Mouse (Mus musculus) hindbrain, embryonic 12.5 days (tissue): ENCODE data around the gene Tapbp. TPM values are rescaled to one million over a fixed set of nuclear protein-coding genes. Genes with fewer than 3 reads are reported as not detected.

Experiments used
- ATAC-seq: fragments of 200-750 bp; cut with Nextera tagmentation; 2 replicates; pipeline ENCODE4 v1.8.0; 2017; ENCODE audit warnings: moderate TSS enrichment; ENCODE audit not compliant: low FRiP score
- H3K27ac ChIP-seq: fragments of 300-500 bp; sonication (generic); 2 replicates; pipeline ENCODE4 v1.5.1; 2016; ENCODE audit warnings: mild to moderate bottlenecking
- H3K27me3 ChIP-seq: fragments of 300-500 bp; sonication (generic); 2 replicates; pipeline ENCODE4 v1.6.1; 2016; ENCODE audit warnings: mild to moderate bottlenecking
- H3K36me3 ChIP-seq: fragments of 300-500 bp; sonication (generic); 2 replicates; pipeline ENCODE4 v1.6.1; 2016; ENCODE audit warnings: mild to moderate bottlenecking
- H3K4me1 ChIP-seq: fragments of 300-500 bp; sonication (generic); 2 replicates; pipeline ENCODE4 v1.6.1; 2016
- H3K4me2 ChIP-seq: fragments of 300-500 bp; sonication (generic); replicated peaks from 2 replicates; pipeline ENCODE4 v1.6.1; 2016; ENCODE audit warnings: mild to moderate bottlenecking
- H3K4me3 ChIP-seq: fragments of 300-500 bp; sonication (generic); 2 replicates; pipeline ENCODE4 v1.5.1; 2016; ENCODE audit warnings: mild to moderate bottlenecking
- H3K9ac ChIP-seq: fragments of 300-500 bp; sonication (generic); 2 replicates; pipeline ENCODE4 v1.6.1; 2016; ENCODE audit warnings: mild to moderate bottlenecking, moderate library complexity
- H3K9me3 ChIP-seq: fragments of 300-500 bp; sonication (generic); replicated peaks from 2 replicates; pipeline ENCODE4 v1.6.1; 2016; ENCODE audit warnings: mild to moderate bottlenecking
- WGBS: fragments of 180-500 bp; shearing (Covaris S2); methylation state at CpG from one replicate; pipeline ENCODE4 v1.1.7; 2016; 5-methylcytosine and 5-hydroxymethylcytosine counted together
- polyA plus RNA-seq: library from polyadenylated mRNA; unstranded; fragments of >200 nt; fragmentation: Nextera tagmentation; extraction: Ambion mirVana; gene quantifications from 2 replicates; pipeline ENCODE4 v1.2.1, GENCODE M21; 2016

Gene Tapbp
- polyA plus RNA-seq, 1 experiment from 2014 or later: 27.6 TPM

DNA sequence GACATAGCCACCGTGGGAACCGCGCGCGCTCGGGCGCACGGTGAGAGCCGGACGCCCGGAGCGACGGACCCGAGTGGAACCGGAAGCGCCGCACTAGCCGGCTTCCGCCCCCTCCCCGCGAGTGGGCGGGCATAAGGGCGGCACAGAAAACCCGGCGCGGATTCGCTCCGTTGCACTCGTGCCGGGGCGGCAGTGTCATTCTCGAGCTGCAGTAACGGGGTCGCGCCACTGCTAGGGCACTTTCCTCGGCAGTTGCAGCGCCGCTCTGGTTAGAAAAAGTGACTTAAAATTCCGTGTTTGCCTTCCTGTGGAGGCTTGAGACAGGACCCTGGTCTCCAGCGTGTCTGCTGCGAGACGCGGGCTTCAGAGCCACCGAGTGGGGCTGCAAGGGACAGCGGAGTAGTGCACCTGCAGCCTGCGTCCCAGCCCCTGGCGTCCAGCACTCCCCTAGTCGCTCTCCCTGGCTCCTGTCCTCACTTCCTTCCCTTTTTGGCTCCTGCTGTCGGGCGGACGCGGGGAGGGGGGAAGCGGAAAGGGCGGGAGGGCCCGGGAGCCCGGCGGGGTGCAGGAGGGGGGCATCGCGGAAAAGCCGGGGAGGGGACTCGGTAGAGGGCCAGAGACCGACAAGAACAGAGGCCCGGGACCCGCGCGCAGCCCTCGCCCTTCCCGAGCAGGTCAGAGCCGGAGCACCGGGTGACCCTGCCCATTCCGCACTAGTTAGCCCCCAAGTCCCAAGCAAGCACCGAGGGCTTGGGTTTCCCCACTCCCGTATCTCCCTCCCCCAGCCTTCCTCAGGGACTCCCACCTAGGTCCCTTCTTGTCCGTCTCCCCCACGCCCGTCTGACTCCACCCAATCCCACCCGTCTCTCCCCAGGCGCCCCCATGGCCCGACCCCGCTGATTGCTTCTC lies 13.9 kb downstream of the Tapbp start, which contains the start of gene Rgl2:
Rgl2 (plus strand) TSS at position 173 of the 909 bp plus-strand sequence.
- Histone ChIP-seq H3K4me2 (peak within 1 kb of the TSS; percentile 98), H3K4me3 (peak within 1 kb of the TSS; percentile 87), H3K4me1 (peaks cover 25% of the 10 kb centered on the region), H3K27me3 (no peaks in the 10 kb centered on the region), H3K9ac (peak within 1 kb of the TSS; percentile 94), H3K36me3 (peaks cover 36% of the 10 kb centered on the region), H3K27ac (peak within 1 kb of the TSS; percentile 96), H3K9me3 (no peaks in the 10 kb centered on the region)
- peak; percentile 80 for ATAC-seq
- under 1% methylated on average over 77 of the region's 80 CpGs for WGBS

DNA sequence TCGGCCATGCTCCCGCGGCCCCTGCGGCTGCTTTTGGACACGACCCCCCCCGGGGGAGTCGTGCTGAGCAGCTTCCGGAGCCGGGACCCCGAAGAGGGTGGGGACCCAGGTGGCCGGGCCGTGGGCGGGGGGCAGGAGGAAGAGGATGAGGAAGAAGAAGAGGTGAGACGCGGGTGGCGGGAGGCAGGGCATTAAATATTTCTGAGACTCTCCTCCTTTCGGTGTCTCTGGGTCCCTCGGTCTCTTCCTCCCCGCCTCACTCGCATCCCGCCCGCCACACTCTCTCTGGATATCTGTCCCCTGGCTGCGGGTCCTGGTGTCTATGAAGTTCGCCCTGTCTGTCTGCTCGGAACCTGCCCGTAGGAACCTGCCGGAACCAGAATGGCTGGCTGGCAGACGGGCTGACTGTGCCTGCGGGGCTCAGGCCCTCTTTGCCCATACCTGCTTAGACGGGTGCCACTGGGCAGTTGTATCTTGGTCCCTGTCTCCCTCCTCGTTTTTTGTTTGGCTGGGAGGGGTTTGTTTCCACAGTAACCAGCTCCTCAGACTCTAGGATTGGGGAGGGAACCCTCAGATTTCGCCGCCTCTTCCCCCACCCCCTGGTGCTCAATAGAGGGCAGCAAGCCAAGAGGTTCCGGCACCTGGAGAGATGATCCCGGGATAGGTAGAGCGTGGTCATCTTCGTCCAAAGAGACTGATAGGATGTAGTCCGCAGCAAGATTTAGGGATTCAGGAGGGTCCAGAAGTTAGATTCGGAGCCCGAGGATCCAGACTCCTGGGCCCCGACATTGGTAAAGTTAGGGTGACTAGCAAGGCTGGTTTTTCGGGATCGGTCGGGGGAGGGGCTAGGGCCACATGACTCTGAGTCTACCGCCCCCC lies 14.8 kb downstream of the Tapbp start:
- Histone ChIP-seq H3K27me3 (no peaks in the 10 kb centered on the region), H3K4me2 (peak overlapping the region; percentile 98), H3K36me3 (peaks cover 41% of the 10 kb centered on the region), H3K27ac (peak overlapping the region; percentile 96), H3K9ac (peak overlapping the region; percentile 94), H3K4me1 (peaks cover 25% of the 10 kb centered on the region), H3K4me3 (peak overlapping the region; percentile 87), H3K9me3 (no peaks in the 10 kb centered on the region)
- ATAC-seq: 0 out of 2 replicates have a peak, but pooled peaks have one; percentile 8
- under 1% methylated on average over 44 of the region's 45 CpGs for WGBS

DNA sequence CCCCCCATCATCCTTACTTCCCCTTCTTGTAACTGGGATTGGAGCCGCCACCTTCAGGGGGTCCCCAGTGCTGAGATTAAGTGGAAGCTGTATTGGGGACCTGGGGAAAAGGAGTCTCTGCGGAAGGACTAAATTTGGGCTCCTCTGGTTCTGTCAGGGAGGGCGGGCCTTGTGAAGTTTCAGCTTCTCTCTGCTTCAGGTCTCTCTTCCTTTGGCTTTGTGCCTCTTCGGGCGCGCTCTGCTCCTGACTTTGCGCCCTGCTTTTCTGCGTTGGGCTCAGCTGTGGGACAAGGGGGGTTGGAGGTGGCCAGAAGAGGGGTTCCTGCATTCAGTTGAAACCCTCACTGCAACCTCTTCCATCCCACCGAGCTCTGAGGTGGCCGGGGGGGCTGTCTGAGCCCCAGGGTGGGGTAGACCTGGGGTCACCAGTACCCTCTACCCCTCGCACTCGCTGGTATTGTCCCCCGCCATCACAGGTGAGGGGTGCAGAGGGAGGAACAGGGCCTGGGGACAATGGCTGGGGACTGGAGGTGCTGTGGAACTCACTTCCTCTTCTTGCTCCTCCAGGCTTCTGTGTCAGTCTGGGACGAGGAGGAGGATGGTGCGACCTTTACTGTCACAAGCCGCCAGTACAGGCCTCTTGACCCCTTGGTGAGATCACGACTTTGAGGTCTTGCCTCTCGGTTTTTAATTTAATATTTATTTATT lies 15.6 kb downstream of the Tapbp start:
- Histone ChIP-seq H3K9me3 (no peaks in the 10 kb centered on the region), H3K4me1 (peaks cover 25% of the 10 kb centered on the region), H3K27ac (no peak overlapping the region), H3K27me3 (no peaks in the 10 kb centered on the region), H3K36me3 (peaks cover 40% of the 10 kb centered on the region), H3K4me3 (peak overlapping the region; percentile 87), H3K9ac (peak overlapping the region; percentile 94), H3K4me2 (peak overlapping the region; percentile 98)
- WGBS: 40% methylated on average over 18 of the region's 18 CpGs
- no peak for ATAC-seq

DNA sequence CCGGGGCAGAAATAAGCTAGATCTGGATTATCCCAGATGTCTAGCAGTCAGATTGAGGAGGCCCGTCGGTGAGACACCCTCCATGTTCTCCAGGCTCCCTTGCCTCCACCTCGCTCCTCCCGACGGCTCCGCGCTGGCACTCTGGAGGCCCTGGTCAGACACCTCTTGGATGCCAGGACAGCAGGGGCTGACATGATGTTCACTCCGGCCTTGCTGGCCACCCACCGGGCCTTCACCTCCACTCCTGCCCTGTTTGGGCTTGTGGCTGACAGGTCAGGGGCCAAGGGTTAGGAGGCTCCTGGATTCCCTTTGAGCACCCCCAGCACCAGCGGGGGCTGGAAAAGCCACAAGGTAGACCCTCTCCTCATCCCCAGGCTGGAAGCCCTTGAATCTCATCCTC lies 16.2 kb downstream of the Tapbp start:
- H3K4me2 ChIP-seq: no peak overlapping the region
- H3K36me3 ChIP-seq: peaks cover 42% of the 10 kb centered on the region
- no peak overlapping the region for H3K4me3 ChIP-seq
- no peak for ATAC-seq
- WGBS: 89% methylated on average over 11 of the region's 11 CpGs
- H3K9me3 ChIP-seq: no peaks in the 10 kb centered on the region
- no peak overlapping the region for H3K27ac ChIP-seq
- H3K27me3 ChIP-seq: no peaks in the 10 kb centered on the region
- H3K4me1 ChIP-seq: peaks cover 25% of the 10 kb centered on the region
- no peak overlapping the region for H3K9ac ChIP-seq

DNA sequence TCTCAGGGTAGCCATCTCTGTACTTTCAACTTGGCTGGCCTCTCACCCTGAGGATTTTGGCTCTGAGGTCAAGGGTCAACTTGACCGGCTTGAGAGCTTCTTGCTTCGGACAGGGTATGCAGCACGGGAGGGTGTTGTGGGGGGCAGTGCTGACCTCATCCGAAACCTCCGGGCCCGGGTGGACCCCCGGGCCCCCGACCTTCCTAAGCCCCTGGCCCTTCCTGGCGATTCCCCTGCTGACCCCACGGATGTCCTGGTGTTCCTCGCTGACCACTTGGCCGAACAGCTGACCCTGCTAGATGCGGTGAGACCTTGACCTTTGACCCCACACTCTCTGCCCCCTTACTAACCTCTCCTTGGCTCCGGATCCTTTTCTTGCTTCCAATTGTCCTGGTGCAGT lies 16.7 kb downstream of the Tapbp start:
- Histone ChIP-seq H3K4me3 (no peak overlapping the region), H3K9me3 (no peaks in the 10 kb centered on the region), H3K36me3 (peaks cover 47% of the 10 kb centered on the region), H3K27me3 (no peaks in the 10 kb centered on the region), H3K27ac (no peak overlapping the region), H3K9ac (no peak overlapping the region), H3K4me2 (no peak overlapping the region), H3K4me1 (peaks cover 24% of the 10 kb centered on the region)
- no peak for ATAC-seq
- WGBS: 85% methylated on average over 14 of the region's 14 CpGs

DNA sequence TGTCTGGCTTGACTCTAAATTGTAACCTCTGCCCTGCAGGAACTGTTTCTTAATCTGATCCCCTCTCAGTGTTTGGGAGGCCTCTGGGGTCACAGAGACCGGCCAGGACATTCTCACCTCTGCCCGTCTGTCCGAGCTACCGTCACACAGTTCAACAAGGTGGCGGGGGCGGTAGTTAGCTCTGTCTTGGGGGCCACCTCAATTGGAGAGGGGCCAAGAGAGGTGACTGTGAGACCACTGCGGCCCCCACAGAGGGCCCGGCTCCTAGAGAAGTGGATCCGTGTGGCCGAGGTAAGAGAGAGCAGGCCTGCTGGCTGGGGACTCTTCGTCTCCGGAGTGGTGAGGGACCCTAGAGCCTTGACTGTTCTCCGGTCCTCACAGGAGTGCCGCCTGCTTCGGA lies 17.3 kb downstream of the Tapbp start:
- H3K9me3 ChIP-seq: no peaks in the 10 kb centered on the region
- H3K9ac ChIP-seq: no peak overlapping the region
- H3K4me3 ChIP-seq: no peak overlapping the region
- H3K27me3 ChIP-seq: no peaks in the 10 kb centered on the region
- H3K4me1 ChIP-seq: peaks cover 19% of the 10 kb centered on the region
- H3K27ac ChIP-seq: no peak overlapping the region
- no peak overlapping the region for H3K4me2 ChIP-seq
- 92% methylated on average over 15 of the region's 15 CpGs for WGBS
- peaks cover 49% of the 10 kb centered on the region for H3K36me3 ChIP-seq
- ATAC-seq: no peak

DNA sequence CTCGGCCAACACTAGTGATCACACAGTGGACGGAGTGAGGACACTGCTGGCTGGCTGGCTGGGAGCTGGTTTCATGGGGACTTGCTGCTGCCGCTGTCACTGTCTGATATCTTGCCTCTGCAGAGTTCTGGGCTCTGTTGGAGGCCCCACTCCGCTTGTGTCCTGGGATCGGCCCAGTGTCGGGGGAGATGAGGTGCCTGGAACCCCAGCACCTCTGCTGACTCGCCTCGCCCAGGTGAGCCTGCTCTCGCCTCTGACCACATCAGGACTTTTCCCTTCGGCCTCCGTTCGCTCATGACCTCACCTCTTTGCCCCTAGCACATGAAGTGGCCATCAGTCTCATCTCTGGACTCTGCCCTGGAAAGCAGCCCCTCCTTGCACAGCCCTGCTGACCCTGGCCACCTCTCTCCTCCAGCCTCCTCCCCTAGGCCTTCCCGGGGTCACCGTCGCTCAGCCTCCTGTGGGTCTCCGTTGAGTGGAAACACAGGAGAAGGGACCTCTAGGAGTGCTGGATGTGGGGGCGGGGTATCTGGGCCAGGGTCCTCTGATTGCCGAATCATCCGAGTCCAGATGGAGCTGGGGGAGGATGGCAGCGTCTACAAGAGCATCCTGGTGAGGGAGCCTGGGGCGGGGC lies 19.8 kb downstream of the Tapbp start:
- Histone ChIP-seq H3K4me2 (no peak overlapping the region), H3K27me3 (no peaks in the 10 kb centered on the region), H3K4me1 (peaks cover 21% of the 10 kb centered on the region), H3K36me3 (peaks cover 56% of the 10 kb centered on the region), H3K9ac (no peak overlapping the region), H3K9me3 (no peaks in the 10 kb centered on the region), H3K27ac (no peak overlapping the region), H3K4me3 (no peak overlapping the region)
- no peak for ATAC-seq
- WGBS: 89% methylated on average over 21 of the region's 21 CpGs

DNA sequence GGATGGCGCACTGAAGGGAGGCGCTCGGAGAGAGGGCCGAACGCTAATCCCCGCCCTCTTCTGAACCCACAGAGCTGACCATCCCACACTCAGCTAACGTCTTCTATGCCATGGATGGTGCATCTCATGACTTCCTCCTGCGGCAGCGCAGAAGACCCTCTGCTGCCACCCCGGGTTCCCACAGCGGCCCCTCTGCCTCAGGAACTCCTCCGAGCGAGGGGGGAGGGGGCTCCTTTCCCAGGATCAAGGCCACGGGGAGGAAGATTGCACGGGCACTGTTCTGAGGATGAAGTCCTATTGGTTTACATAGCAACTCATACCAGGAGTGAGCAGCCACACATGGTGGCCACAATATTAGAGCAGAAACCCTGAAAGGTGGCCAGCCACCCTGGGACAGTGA lies 21.3 kb downstream of the Tapbp start:
- no peak overlapping the region for H3K27ac ChIP-seq
- no peak overlapping the region for H3K4me2 ChIP-seq
- H3K27me3 ChIP-seq: no peaks in the 10 kb centered on the region
- peaks cover 54% of the 10 kb centered on the region for H3K36me3 ChIP-seq
- no peak for ATAC-seq
- H3K9me3 ChIP-seq: no peaks in the 10 kb centered on the region
- peaks cover 22% of the 10 kb centered on the region for H3K4me1 ChIP-seq
- no peak overlapping the region; the same call in 1 of the 2 replicates for H3K9ac ChIP-seq
- H3K4me3 ChIP-seq: 0 out of 2 replicates have a peak overlapping the region, but pooled peaks have one; percentile 1
- 82% methylated on average over 15 of the region's 15 CpGs for WGBS

DNA sequence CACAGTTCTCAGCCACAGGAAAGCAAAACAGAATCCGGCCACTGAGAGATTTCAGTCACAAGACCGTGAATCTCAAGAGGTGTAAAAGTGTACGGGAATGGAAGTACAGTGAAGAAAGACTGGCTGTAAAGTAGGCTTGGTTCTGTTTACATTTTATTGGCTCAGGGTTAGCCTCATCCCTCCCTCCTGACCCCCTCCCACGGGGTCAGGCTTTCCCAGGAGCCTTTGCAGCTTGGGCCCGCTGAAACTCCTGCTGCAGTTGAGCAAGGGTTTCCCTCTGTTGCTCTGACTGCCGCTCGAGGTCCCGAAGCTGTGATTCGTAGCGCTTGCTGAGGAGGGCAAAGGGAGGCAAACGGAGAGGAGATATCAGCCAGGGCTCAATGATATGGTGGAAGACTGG lies 23.1 kb downstream of the Tapbp start:
- peak overlapping the region; percentile 84; the same call in 1 of the 2 replicates for H3K4me3 ChIP-seq
- H3K9ac ChIP-seq: no peak overlapping the region
- no peaks in the 10 kb centered on the region for H3K9me3 ChIP-seq
- no peak overlapping the region for H3K27ac ChIP-seq
- ATAC-seq: no peak
- WGBS: 82% methylated on average over 11 of the region's 11 CpGs
- H3K27me3 ChIP-seq: no peaks in the 10 kb centered on the region
- H3K36me3 ChIP-seq: peaks cover 49% of the 10 kb centered on the region
- peaks cover 23% of the 10 kb centered on the region for H3K4me1 ChIP-seq
- peak overlapping the region; percentile 97; the same call in 1 of the 2 replicates for H3K4me2 ChIP-seq

DNA sequence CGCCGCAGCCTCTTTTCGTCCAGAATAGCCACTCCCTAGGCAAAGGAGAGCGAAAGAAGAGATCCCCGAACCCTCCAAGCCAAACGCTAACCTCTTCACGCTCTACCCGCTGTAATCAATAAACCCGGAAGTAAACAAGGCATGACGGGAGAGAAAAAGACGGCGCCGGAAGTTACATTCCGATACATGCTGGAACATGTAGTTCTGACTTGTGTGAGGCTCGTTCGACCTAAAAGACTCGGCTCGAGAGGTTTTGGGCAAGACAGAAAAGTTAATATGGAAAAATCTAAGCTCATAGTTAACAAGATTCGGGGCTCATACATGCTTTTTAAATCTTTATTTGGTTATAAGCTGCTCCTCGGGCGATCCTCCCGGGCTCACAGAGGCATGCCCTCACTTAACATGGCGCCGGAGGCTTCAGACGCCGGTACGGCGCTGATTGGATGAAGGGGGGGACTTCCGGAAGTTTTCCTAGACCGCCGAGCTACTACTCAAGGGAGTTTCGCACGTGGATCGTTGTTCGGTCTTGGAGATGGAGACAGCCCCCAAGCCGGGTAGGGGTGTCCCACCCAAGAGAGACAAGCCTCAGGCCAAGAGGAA lies 24.6 kb downstream of the Tapbp start, which contains the start of the genes Pfdn6 and Wdr46:
Pfdn6 (minus strand) TSS at position 138 of the 600 bp plus-strand sequence.
Wdr46 (plus strand) TSS at position 455 of the 600 bp plus-strand sequence.
- peak; percentile 90 for ATAC-seq
- Histone ChIP-seq H3K4me1 (peaks cover 23% of the 10 kb centered on the region), H3K36me3 (peaks cover 50% of the 10 kb centered on the region), H3K9ac (peak within 1 kb of the TSS; percentile 90), H3K4me3 (peak within 1 kb of the TSS; percentile 84), H3K4me2 (peak within 1 kb of the TSS; percentile 97), H3K27me3 (no peaks in the 10 kb centered on the region), H3K9me3 (no peaks in the 10 kb centered on the region), H3K27ac (no peak within 1 kb of the TSS)
- under 1% methylated on average over 36 of the region's 36 CpGs for WGBS

DNA sequence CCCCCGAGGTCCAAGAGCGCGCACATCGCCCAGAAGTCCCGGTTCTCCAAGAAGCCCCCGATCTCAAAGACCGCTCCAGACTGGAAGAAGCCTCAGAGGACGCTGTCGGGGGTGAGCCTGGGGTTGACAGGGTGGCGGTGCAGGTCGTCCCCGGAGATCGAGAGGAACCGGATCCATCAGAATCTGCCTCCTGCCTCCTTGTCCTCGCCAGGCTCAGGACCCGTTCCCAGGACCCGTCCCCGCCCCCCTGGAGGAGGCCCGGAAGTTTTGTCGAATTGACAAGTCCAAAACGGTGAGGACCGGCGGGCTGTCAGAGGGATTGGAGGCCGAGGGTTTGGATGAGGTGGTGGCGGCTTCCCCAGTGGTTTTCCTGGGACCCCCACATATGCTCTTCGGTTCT lies 25.3 kb downstream of the Tapbp start:
- ATAC-seq: peak; percentile 18

More for the DNA sequence above, 25.3 kb downstream of the Tapbp start:
- H3K27me3 ChIP-seq: no peaks in the 10 kb centered on the region
- H3K4me1 ChIP-seq: peaks cover 23% of the 10 kb centered on the region
- peak overlapping the region; percentile 84 for H3K4me3 ChIP-seq
- H3K9me3 ChIP-seq: no peaks in the 10 kb centered on the region
- 2% methylated on average over 26 of the region's 26 CpGs for WGBS
- peak overlapping the region; percentile 90 for H3K9ac ChIP-seq
- H3K27ac ChIP-seq: no peak overlapping the region
- peak overlapping the region; percentile 97 for H3K4me2 ChIP-seq
- H3K36me3 ChIP-seq: peaks cover 50% of the 10 kb centered on the region
